Mouse (Mus musculus) ES-E14 (cell line): ENCODE data around the gene Cds1. TPM values are rescaled to one million over a fixed set of nuclear protein-coding genes. Genes with fewer than 3 reads are reported as not detected.

Experiments
- DNase-seq: peaks from one replicate; pipeline ENCODE4 v3.0.0-alpha.2; 2013; ENCODE audit warnings: low read depth, low spot score
- H3K27ac ChIP-seq: 2 replicates; pipeline ENCODE4 v1.5.1; 2012; ENCODE audit warnings: low read depth, mild to moderate bottlenecking, low read length, moderate library complexity, mixed read lengths; ENCODE audit not compliant: poor library complexity, insufficient read depth, severe bottlenecking
- H3K36me3 ChIP-seq: 2 replicates; pipeline ENCODE4 v1.6.1; 2012; ENCODE audit warnings: mild to moderate bottlenecking, low read length, moderate library complexity, mixed read lengths; ENCODE audit not compliant: control insufficient read depth, poor library complexity, insufficient read depth, severe bottlenecking
- H3K4me1 ChIP-seq, 2 experiments: fragments of 150-350 bp in 1 of 2; sonication (generic) in 1 of 2; 2 replicates each; pipeline ENCODE4 v1.6.1; 2012; ENCODE audit warnings: low read length in 2 of 2, mild to moderate bottlenecking in 1 of 2, mixed read lengths in 1 of 2; ENCODE audit not compliant: control insufficient read depth in 2 of 2, insufficient read depth in 2 of 2, poor library complexity in 1 of 2
- H3K4me3 ChIP-seq, 2 experiments: fragments of 150-350 bp in 1 of 2; sonication (generic) in 1 of 2; 2 replicates each; pipeline ENCODE4 v1.5.1; 2012; ENCODE audit warnings: low read length in 2 of 2, low read depth in 1 of 2, mild to moderate bottlenecking in 1 of 2, mixed read lengths in 1 of 2; ENCODE audit not compliant: insufficient read depth in 1 of 2, poor library complexity in 1 of 2, severe bottlenecking in 1 of 2
- H3K9ac ChIP-seq: 2 replicates; pipeline ENCODE4 v1.6.1; 2012; ENCODE audit warnings: low read depth, mild to moderate bottlenecking, low read length, mixed read lengths; ENCODE audit not compliant: poor library complexity, insufficient read depth, severe bottlenecking
- H3K9me3 ChIP-seq: fragments of 150-350 bp; sonication (generic); 2 replicates; pipeline ENCODE4 v1.6.1; 2012; ENCODE audit warnings: low read depth, mild to moderate bottlenecking, low read length; ENCODE audit not compliant: control insufficient read depth, insufficient read depth
- CHD2 ChIP-seq: IDR thresholded peaks from 2 replicates; pipeline ENCODE4 v1.6.1; 2014; ENCODE audit warnings: mild to moderate bottlenecking, low read depth, low read length, inconsistent platforms
- HCFC1 ChIP-seq: IDR thresholded peaks from 2 replicates; pipeline ENCODE4 v1.6.1; 2012; ENCODE audit warnings: low read length, inconsistent platforms, borderline replicate concordance; ENCODE audit not compliant: insufficient read depth
- MAFK ChIP-seq: IDR thresholded peaks from 2 replicates; pipeline ENCODE4 v1.6.1; 2014; ENCODE audit warnings: mild to moderate bottlenecking, low read depth, low read length, inconsistent platforms; ENCODE audit not compliant: insufficient read depth
- ZC3H11A ChIP-seq: IDR thresholded peaks from 2 replicates; pipeline ENCODE4 v1.6.1; 2012; ENCODE audit warnings: low read depth, mild to moderate bottlenecking, inconsistent platforms, low read length, borderline replicate concordance
- ZNF384 ChIP-seq: IDR thresholded peaks from 2 replicates; pipeline ENCODE4 v1.6.1; 2012; ENCODE audit warnings: low read depth, low read length, inconsistent platforms
- in situ Hi-C, 2 experiments: fragments of 600-800 bp; cut with MboI; formaldehyde crosslinking; loops; one replicate each; pipeline ENCODE4 v1.15.1; 2025; ENCODE audit warnings: low sequenced_read_pairs in 2 of 2, inconsistent platforms in 1 of 2; ENCODE audit not compliant: unreplicated experiment in 2 of 2
- total RNA-seq: library from RNA; depleted of rRNA; stranded (reverse); fragments of 300-350 nt; gene quantifications from 2 replicates; pipeline ENCODE4 v1.2.3, GENCODE M21; 2012

Cds1 gene
- total RNA-seq, 1 experiment: 4.1 TPM

DNA sequence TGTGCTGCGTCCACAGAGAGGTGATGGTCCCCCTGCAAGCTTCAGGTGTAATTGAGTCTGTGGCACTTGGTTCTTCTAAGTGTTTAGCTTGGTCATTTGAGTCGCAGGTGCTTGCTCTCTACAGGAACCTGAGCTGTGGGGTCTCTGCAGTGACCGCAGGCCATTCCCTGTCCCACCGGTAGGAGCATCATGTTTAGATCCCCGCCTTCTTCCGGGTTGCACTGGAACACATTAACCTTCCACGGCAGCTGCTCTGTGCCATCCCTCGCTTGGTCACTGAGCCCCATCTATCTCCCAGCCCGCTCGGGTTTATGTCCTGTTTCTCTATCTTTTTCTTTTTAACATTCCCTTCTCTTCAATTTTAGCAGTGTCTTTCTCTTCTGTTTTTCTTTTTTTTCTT lies 54.3 kb downstream of the Cds1 start:
- in situ Hi-C loops: no loop called here
- Histone ChIP-seq H3K9ac (no peak overlapping the region), H3K4me3 (no peak overlapping the region), H3K27ac (no peak overlapping the region), H3K9me3 (no peaks in the 10 kb centered on the region), H3K4me1 (peaks cover 3 to 43% of the 10 kb centered on the region in 2 experiments), H3K36me3 (peaks cover 12% of the 10 kb centered on the region; the same call in 1 of the 2 replicates)
- TF ChIP-seq HCFC1 (no peak), ZC3H11A (no peak), MAFK (no peak), ZNF384 (no peak)
- no peak for DNase-seq

DNA sequence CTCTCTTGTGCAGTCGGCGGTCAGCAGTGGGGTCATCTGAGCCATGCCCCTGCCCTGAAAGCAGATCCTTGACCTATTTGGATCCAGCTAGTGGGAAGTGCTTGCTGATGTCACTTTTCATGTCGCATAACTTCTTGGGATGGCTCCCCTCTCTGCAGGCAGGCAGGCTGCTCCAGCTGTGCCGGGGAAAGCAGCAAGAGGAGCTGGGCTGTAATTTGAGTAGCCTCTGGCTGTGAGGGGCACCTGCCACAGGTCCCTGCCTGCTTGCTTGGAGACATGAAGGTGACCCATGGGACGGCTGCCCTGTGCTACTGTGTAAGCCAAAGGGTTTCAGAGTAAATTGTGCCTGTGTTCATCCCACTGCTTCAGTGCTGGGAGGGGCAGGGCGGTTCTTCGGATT lies 54.9 kb downstream of the Cds1 start:
- TF ChIP-seq ZC3H11A (no peak), HCFC1 (no peak), MAFK (no peak), CHD2 (no peak), ZNF384 (no peak)
- Histone ChIP-seq H3K4me1 (peaks cover 3 to 48% of the 10 kb centered on the region in 2 experiments), H3K9me3 (no peaks in the 10 kb centered on the region), H3K36me3 (peaks cover 12% of the 10 kb centered on the region; the same call in 1 of the 2 replicates), H3K4me3 (no peak overlapping the region), H3K9ac (no peak overlapping the region), H3K27ac (no peak overlapping the region)
- in situ Hi-C loops: no loop called here
- DNase-seq: no peak

DNA sequence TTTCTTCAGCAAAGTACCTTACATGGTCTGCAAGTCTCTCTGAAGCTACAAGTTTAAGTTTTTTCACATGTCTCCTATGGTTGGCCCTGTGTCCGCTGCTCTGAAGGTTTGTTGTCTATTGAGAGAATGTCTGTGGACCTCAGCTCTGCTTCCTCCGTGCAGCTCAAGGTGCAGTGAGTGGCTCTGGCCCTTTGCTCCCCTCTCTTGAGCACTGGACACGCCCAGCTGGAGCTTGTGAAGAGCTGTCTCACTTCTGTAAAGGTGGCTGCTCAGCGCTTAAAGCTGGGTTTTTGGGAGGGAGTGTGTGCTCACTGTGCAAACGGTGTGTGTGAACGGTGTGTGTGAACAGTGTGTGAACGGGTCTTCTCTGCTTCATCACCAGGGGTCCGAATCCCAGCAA lies 56.1 kb downstream of the Cds1 start:
- Histone ChIP-seq H3K4me3 (no peak overlapping the region), H3K9me3 (no peaks in the 10 kb centered on the region), H3K36me3 (peaks cover 9% of the 10 kb centered on the region; the same call in 1 of the 2 replicates), H3K9ac (no peak overlapping the region), H3K4me1 (peaks cover 5 to 55% of the 10 kb centered on the region in 2 experiments), H3K27ac (no peak overlapping the region)
- no peak for DNase-seq
- in situ Hi-C loops: no loop called here
- no peak for TF ChIP-seq MAFK
- TF ChIP-seq HCFC1: no peak
- TF ChIP-seq ZC3H11A: no peak
- no peak for TF ChIP-seq CHD2
- no peak for TF ChIP-seq ZNF384

DNA sequence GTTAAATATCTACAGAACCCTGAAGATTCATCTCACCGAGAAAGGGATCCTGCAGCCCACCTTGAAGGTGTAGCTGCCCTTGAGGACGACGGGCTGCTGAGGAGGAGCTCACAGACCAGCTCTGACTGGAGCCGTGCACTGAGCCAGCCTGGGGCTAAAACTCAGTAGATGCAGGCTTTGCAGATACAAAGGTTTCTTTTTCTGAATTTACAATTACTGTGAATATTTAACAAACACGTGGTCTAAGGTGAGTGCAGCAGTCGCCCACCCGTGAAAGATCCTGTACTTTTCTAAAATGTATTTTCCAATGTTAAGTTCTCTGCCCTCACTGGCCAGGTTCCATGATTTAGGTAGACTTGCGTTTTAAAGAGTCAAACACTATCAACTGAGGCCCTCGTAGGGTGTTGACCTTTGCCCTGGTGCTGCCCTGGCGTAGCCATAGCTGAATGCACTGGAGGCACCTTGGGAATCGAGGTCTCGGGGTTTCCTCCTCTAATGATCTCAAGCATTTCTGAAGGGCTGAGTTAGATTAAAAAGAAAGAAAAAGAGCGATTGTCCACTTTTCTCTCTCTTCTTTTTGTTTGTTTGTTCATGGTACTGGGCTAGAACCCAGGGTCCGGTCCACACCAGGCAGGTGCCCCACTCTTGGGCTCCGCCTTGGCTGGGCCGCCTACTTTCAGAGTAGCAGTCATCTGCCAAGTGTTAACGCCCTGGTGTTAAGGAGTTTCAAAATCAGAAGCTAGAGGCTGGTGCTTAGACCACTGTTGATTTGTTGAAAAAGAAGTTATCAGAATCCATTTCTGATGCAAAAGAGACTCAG lies 56.8 kb downstream of the Cds1 start:
- TF ChIP-seq MAFK (no peak), HCFC1 (no peak), CHD2 (no peak), ZNF384 (no peak), ZC3H11A (no peak)
- H3K4me3 ChIP-seq: no peak overlapping the region
- H3K9me3 ChIP-seq: no peaks in the 10 kb centered on the region
- no peak for DNase-seq
- no peak overlapping the region for H3K9ac ChIP-seq
- peaks cover 9% of the 10 kb centered on the region; the same call in 1 of the 2 replicates for H3K36me3 ChIP-seq
- in situ Hi-C loops: no loop called here
- H3K4me1 ChIP-seq: peaks cover 5 to 57% of the 10 kb centered on the region in 2 experiments
- no peak overlapping the region for H3K27ac ChIP-seq
